Mouse (Mus musculus) ES-CJ7 (cell line): ENCODE measurements around the gene Clmn.

Experiments used
- DNase-seq: peaks from one replicate; pipeline ENCODE4 v3.0.0; 2011; ENCODE audit warnings: low read depth, low spot score

Gene Clmn

DNA sequence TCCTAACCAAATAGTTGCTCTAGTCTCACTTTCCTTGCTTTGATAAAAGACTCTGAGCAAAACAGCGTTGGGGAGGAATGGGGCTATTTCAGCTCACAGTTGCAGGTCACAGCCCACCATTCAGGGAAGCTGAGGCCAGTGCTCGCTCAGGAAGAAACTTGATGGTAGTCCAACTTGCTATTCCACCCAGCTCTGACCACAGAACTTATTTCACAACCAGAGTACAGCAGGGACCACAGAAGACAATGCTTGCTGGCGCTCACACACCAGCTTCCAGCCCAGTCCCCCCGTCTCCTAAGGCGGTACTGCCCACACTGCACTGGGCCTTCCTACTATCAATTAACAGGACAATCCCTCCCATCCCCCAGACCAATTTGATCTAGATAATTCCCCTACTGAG, 149.4 kb downstream of the Clmn start:
- DNase-seq: no peak
